Mouse (Mus musculus): ENCODE measurements around the gene Snai1. TPM values are rescaled to one million over a fixed set of nuclear protein-coding genes. Genes with fewer than 3 reads are reported as not detected.
A peak's percentile ranks its signal among the peaks of the same experiment; 100 is the strongest.

Snai1 gene
- total RNA-seq, 2 experiments from 2014 or later: 0.64 to 0.82 TPM

- TF ChIP-seq CTCF (conservative IDR thresholded peaks at IDR 0.05): no peak
- H3K27ac ChIP-seq: no peak overlapping the region
- DNase-seq (ENCODE audit: low spot score in 2 of 2): no peak
- no peak overlapping the region for H3K4me3 ChIP-seq
These were observed 31.3 kb upstream of the Snai1 start for GRCm38 (mm10) chr2:167506546-167507260.

GRCm38 (mm10) chr2:167507719-167508385 is 30.1 kb upstream of the Snai1 start:
- DNase-seq (ENCODE audit: low spot score in 2 of 2): no peak
- H3K27ac ChIP-seq: no peak overlapping the region
- no peak for TF ChIP-seq CTCF (conservative IDR thresholded peaks at IDR 0.05)
- no peak overlapping the region for H3K4me3 ChIP-seq

- Histone ChIP-seq H3K4me3 (no peak overlapping the region), H3K27ac (no peak overlapping the region)
- DNase-seq (ENCODE audit: low spot score in 2 of 2): no peak
- TF ChIP-seq CTCF (conservative IDR thresholded peaks at IDR 0.05): no peak
These were observed 29.4 kb upstream of the Snai1 start for GRCm38 (mm10) chr2:167508569-167508968.

- Histone ChIP-seq H3K27ac (no peak overlapping the region), H3K4me3 (no peak overlapping the region)
- TF ChIP-seq CTCF (conservative IDR thresholded peaks at IDR 0.05): no peak
- no peak for DNase-seq (ENCODE audit: low spot score in 2 of 2)
These were observed 27.5 kb upstream of the Snai1 start for GRCm38 (mm10) chr2:167510485-167510884.

- Histone ChIP-seq H3K27ac (no peak overlapping the region), H3K4me3 (no peak overlapping the region)
- DNase-seq (ENCODE audit: low spot score in 2 of 2): no peak
- TF ChIP-seq CTCF (conservative IDR thresholded peaks at IDR 0.05): no peak
These were observed 25.6 kb upstream of the Snai1 start for GRCm38 (mm10) chr2:167512365-167512764.

GRCm38 (mm10) chr2:167512970-167513369 is 25.0 kb upstream of the Snai1 start:
- peak; percentile 70 for TF ChIP-seq CTCF (conservative IDR thresholded peaks at IDR 0.05)
- Histone ChIP-seq H3K4me3 (no peak overlapping the region), H3K27ac (no peak overlapping the region)
- DNase-seq (ENCODE audit: low spot score in 2 of 2): no peak

- no peak for DNase-seq (ENCODE audit: low spot score in 2 of 2)
- no peak for TF ChIP-seq CTCF (conservative IDR thresholded peaks at IDR 0.05)
- no peak overlapping the region for H3K4me3 ChIP-seq
- no peak overlapping the region for H3K27ac ChIP-seq
These were observed 23.4 kb upstream of the Snai1 start for GRCm38 (mm10) chr2:167514641-167515040.

GRCm38 (mm10) chr2:167515688-167516087 is 22.3 kb upstream of the Snai1 start:
- TF ChIP-seq CTCF (conservative IDR thresholded peaks at IDR 0.05): no peak
- no peak for DNase-seq (ENCODE audit: low spot score in 2 of 2)
- no peak overlapping the region for H3K4me3 ChIP-seq
- no peak overlapping the region for H3K27ac ChIP-seq

GRCm38 (mm10) chr2:167519606-167520252 is 18.3 kb upstream of the Snai1 start:
- DNase-seq (ENCODE audit: low spot score in 2 of 2): no peak
- no peak overlapping the region for H3K4me3 ChIP-seq
- peak; percentile 64 for TF ChIP-seq CTCF (conservative IDR thresholded peaks at IDR 0.05)
- no peak overlapping the region for H3K27ac ChIP-seq

- H3K4me3 ChIP-seq: no peak overlapping the region
- peak; percentile 72 for TF ChIP-seq CTCF (conservative IDR thresholded peaks at IDR 0.05)
- no peak for DNase-seq (ENCODE audit: low spot score in 2 of 2)
- no peak overlapping the region for H3K27ac ChIP-seq
These were observed 9.7 kb upstream of the Snai1 start for GRCm38 (mm10) chr2:167528278-167528677.

- no peak for TF ChIP-seq CTCF (conservative IDR thresholded peaks at IDR 0.05)
- Histone ChIP-seq H3K4me3 (no peak overlapping the region), H3K27ac (no peak overlapping the region)
- DNase-seq (ENCODE audit: low spot score in 2 of 2): no peak
These were observed 8.0 kb upstream of the Snai1 start for GRCm38 (mm10) chr2:167529935-167530513.

GRCm38 (mm10) chr2:167530536-167530935 is 7.5 kb upstream of the Snai1 start:
- TF ChIP-seq CTCF (conservative IDR thresholded peaks at IDR 0.05): no peak

GRCm38 (mm10) chr2:167532131-167532530 is 5.9 kb upstream of the Snai1 start:
- Histone ChIP-seq H3K27ac (no peak overlapping the region), H3K4me3 (no peak overlapping the region)
- TF ChIP-seq CTCF (conservative IDR thresholded peaks at IDR 0.05): peak; percentile 91
- DNase-seq (ENCODE audit: low spot score in 2 of 2): peak in 1 of 2 experiments; percentile 54

More at GRCm38 (mm10) chr2:167530536-167530935, 7.5 kb upstream of the Snai1 start:
- no peak for DNase-seq (ENCODE audit: low spot score in 2 of 2)
- no peak overlapping the region for H3K27ac ChIP-seq
- H3K4me3 ChIP-seq: no peak overlapping the region

All from layer of hippocampus, adult 2 months (tissue).